8 mouse cellular contexts compared by ENCODE assay signal in the genomic region with DNA sequence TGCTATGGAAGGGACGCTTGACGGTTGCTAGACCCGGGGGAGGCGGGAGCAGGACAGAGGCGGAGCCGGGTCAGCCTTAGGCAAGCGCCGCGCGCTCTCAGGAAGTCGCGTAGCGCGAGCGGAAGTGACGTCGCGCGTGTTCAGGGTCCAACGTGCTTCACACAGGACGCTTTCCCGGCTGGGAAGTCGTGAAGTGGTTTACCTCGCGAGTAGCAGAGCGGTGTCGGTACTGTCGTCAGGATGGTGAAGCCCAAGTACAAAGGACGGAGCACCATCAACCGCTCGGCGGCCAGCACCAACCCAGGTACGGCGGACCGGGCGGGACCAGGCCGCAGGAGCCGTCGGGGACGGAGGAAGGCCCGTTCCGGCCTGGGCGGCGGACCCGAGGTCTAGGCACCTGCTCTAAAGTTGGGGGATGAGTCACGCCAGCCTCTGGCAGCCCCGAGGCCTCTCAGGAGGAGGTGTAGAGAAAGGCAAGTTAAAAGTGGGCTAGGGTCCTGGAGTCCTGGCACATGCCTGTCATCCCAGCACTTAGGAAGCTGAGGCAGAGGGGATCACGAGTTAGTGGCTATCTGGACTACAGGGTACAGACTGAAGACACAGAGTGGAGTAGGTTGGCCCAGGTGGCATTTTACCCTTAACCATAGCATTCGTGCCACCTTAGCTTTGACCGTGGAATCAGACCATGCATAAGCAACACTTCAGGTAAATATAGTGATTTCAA. TPM values are rescaled to one million over a fixed set of nuclear protein-coding genes. Genes with fewer than 3 reads are reported as not detected.
A peak's percentile ranks its signal among the peaks of the same experiment; 100 is the strongest.
DNase-seq lines count a peak whose midpoint lies in the region; ATAC-seq lines count a peak whose summit lies in the region.

No protein-coding gene starts in this region.

- H3K4me2 ChIP-seq in hindbrain, embryonic 16.5 days (ENCODE audit: low read length), result peak overlapping the region; percentile 97

- H3K9me3 ChIP-seq in hindbrain, embryonic 16.5 days (ENCODE audit: control insufficient read depth, low read length), result no peaks in the 10 kb centered on the region

- peak; percentile 99 for ATAC-seq in hindbrain, embryonic 16.5 days

- peaks cover 12% of the 10 kb centered on the region for H3K4me1 ChIP-seq in hindbrain, embryonic 16.5 days (ENCODE audit: control insufficient read depth, insufficient read depth, low read depth, low read length)

- H3K36me3 ChIP-seq in hindbrain, embryonic 16.5 days (ENCODE audit: control insufficient read depth, insufficient read depth, low read length), result no peaks in the 10 kb centered on the region
- H3K36me3 ChIP-seq in macrophage (ENCODE audit: inconsistent target), result peaks cover 7% of the 10 kb centered on the region; the same call in 1 of the 2 replicates

- H3K27ac ChIP-seq in hindbrain, embryonic 16.5 days (ENCODE audit: low read depth, low read length), result peak overlapping the region; percentile 72
- H3K27ac ChIP-seq in macrophage, result no peak overlapping the region

- H3K4me3 ChIP-seq in hindbrain, embryonic 16.5 days (ENCODE audit: low read length), result peak overlapping the region; percentile 99
- H3K4me3 ChIP-seq in macrophage (ENCODE audit: inconsistent target), result peak overlapping the region; percentile 83

- no peaks in the 10 kb centered on the region for H3K27me3 ChIP-seq in hindbrain, embryonic 16.5 days (replicated peaks; ENCODE audit: control insufficient read depth, insufficient read depth, low read length)

- whole genome bisulfite sequencing in hindbrain, embryonic 16.5 days, result under 1% methylated on average over 50 of the region's 50 CpGs
- under 1% methylated on average over 43 of the region's 50 CpGs for WGBS in macrophage (ENCODE audit: missing documents)

- H3K79me2 ChIP-seq in macrophage (ENCODE audit: inconsistent target), result peaks cover 51% of the 10 kb centered on the region

- H3K9ac ChIP-seq in hindbrain, embryonic 16.5 days (ENCODE audit: low read depth, low read length), result peak overlapping the region; percentile 91

- peak; percentile 93 for DNase-seq in T-cell, adult 2 months (ENCODE audit: low spot score)
- DNase-seq in cerebellum, postnatal 36 days, result peak; percentile 91 to 93
- peak; percentile 92 for DNase-seq in gastrocnemius, adult 18-20 months (ENCODE audit: low spot score)
- DNase-seq in left cerebral cortex, adult 18-20 months (ENCODE audit: low spot score in 2 of 2), result peak; percentile 92 to 94
- peak; percentile 94 for DNase-seq in right cerebral cortex, adult 18-20 months
- peak; percentile 65 for DNase-seq in urinary bladder, postnatal 10 days (ENCODE audit: low spot score)

RNA-seq across cellular contexts. Expression of gene Gnl2, which starts 13.7 kb away (rescaled TPM):
- 10 to 100 TPM; 30.8 to 31.1 TPM for total RNA-seq in gastrocnemius, adult 18-20 months (2021)
- 85.7 and 88.9 TPM in 2 replicates for polyA plus RNA-seq in hindbrain, embryonic 16.5 days (2015; fragmentation: Nextera tagmentation; extraction: Ambion mirVana)
- 10 to 100 TPM; 54.9 to 60.0 TPM for total RNA-seq in left cerebral cortex, adult 18-20 months (2021)
- 100 to 1,000 TPM in 25 of 26 experiments, 10 to 100 TPM in 1; 98.2 to 159 (median 121) TPM for total RNA-seq in macrophage (2018; cell fraction: chromatin; rRNA removed)
- total RNA-seq in macrophage (2018; cell fraction: cytosol; rRNA removed), result 10 to 100 TPM; 18.5 to 26.6 (median 22.7) TPM
- total RNA-seq in macrophage (2018; cell fraction: nucleus; rRNA removed), result 100 to 1,000 TPM in 1 of 26 experiments, 10 to 100 TPM in 25; 30.2 to 100 (median 62.0) TPM
- 26.3 to 51.8 TPM (median 39.8 TPM) in 3 replicates for polyA plus RNA-seq in macrophage (2018)

RNA-seq across cellular contexts. Expression of gene Dnali1, which starts 35.5 kb away (rescaled TPM):
- total RNA-seq in gastrocnemius, adult 18-20 months (2021), result not detected
- 1.2 and 1.4 TPM in 2 replicates for polyA plus RNA-seq in hindbrain, embryonic 16.5 days (2015; fragmentation: Nextera tagmentation; extraction: Ambion mirVana)
- under 1 TPM; 0.16 to 0.77 TPM for total RNA-seq in left cerebral cortex, adult 18-20 months (2021)
- not detected for total RNA-seq in macrophage (2018; cell fraction: chromatin; rRNA removed)
- under 1 TPM in 8 of 26 experiments, not detected in 18; 0.03 to 0.17 (median 0.07) TPM for total RNA-seq in macrophage (2018; cell fraction: cytosol; rRNA removed)
- total RNA-seq in macrophage (2018; cell fraction: nucleus; rRNA removed), result not detected
- polyA plus RNA-seq in macrophage (2018), result 0.09 TPM in 1 of 3 replicates, not detected in the others

RNA-seq across cellular contexts. Expression of gene Snip1, which starts 36.4 kb away (rescaled TPM):
- total RNA-seq in gastrocnemius, adult 18-20 months (2021), result 1 to 10 TPM; 4.8 TPM
- polyA plus RNA-seq in hindbrain, embryonic 16.5 days (2015; fragmentation: Nextera tagmentation; extraction: Ambion mirVana), result 20.6 and 22.0 TPM in 2 replicates
- total RNA-seq in left cerebral cortex, adult 18-20 months (2021), result 10 to 100 TPM; 15.1 to 16.0 TPM
- 10 to 100 TPM in 22 of 26 experiments, 1 to 10 TPM in 4; 6.2 to 19.7 (median 15.0) TPM for total RNA-seq in macrophage (2018; cell fraction: chromatin; rRNA removed)
- total RNA-seq in macrophage (2018; cell fraction: cytosol; rRNA removed), result 10 to 100 TPM; 14.5 to 23.3 (median 19.6) TPM
- 10 to 100 TPM; 10.2 to 22.7 (median 17.1) TPM for total RNA-seq in macrophage (2018; cell fraction: nucleus; rRNA removed)
- 15.9 to 19.4 TPM (median 15.9 TPM) in 3 replicates for polyA plus RNA-seq in macrophage (2018)

RNA-seq across cellular contexts. Expression of gene Rspo1, which starts 43.8 kb away (rescaled TPM):
- under 1 TPM; 0.23 to 0.59 TPM for total RNA-seq in gastrocnemius, adult 18-20 months (2021)
- polyA plus RNA-seq in hindbrain, embryonic 16.5 days (2015; fragmentation: Nextera tagmentation; extraction: Ambion mirVana), result 1.8 and 2.4 TPM in 2 replicates
- total RNA-seq in left cerebral cortex, adult 18-20 months (2021), result 10 to 100 TPM; 18.9 to 24.4 TPM
- total RNA-seq in macrophage (2018; cell fraction: chromatin; rRNA removed), result 1 to 10 TPM in 1 of 26 experiments, not detected in 25; 1.8 TPM
- under 1 TPM in 2 of 26 experiments, not detected in 24; 0.07 to 0.08 TPM for total RNA-seq in macrophage (2018; cell fraction: cytosol; rRNA removed)
- under 1 TPM in 1 of 26 experiments, not detected in 25; 0.48 TPM for total RNA-seq in macrophage (2018; cell fraction: nucleus; rRNA removed)
- not detected in 3 replicates for polyA plus RNA-seq in macrophage (2018)

RNA-seq across cellular contexts. Expression of gene Meaf6, which starts 54.9 kb away (rescaled TPM):
- total RNA-seq in gastrocnemius, adult 18-20 months (2021), result 10 to 100 TPM; 11.6 TPM
- polyA plus RNA-seq in hindbrain, embryonic 16.5 days (2015; fragmentation: Nextera tagmentation; extraction: Ambion mirVana), result 147 and 151 TPM in 2 replicates
- total RNA-seq in left cerebral cortex, adult 18-20 months (2021), result 100 to 1,000 TPM; 129 to 139 TPM
- 10 to 100 TPM; 11.9 to 63.3 (median 32.7) TPM for total RNA-seq in macrophage (2018; cell fraction: chromatin; rRNA removed)
- 10 to 100 TPM; 17.9 to 37.9 (median 23.7) TPM for total RNA-seq in macrophage (2018; cell fraction: cytosol; rRNA removed)
- total RNA-seq in macrophage (2018; cell fraction: nucleus; rRNA removed), result 10 to 100 TPM in 25 of 26 experiments, 1 to 10 TPM in 1; 9.1 to 45.3 (median 21.4) TPM
- 18.5 to 49.2 TPM (median 35.8 TPM) in 3 replicates for polyA plus RNA-seq in macrophage (2018)
